Mouse (Mus musculus): ENCODE measurements around the gene Ush1g. TPM values are rescaled to one million over a fixed set of nuclear protein-coding genes. Genes with fewer than 3 reads are reported as not detected.
A peak's percentile ranks its signal among the peaks of the same experiment; 100 is the strongest.

Gene Ush1g
- polyA plus RNA-seq (2012; fragmentation: generic; extraction: Trizol), result 0.01 TPM
- long read RNA-seq, experiment 1, result 0 reads
- long read RNA-seq, experiment 2, result 0 reads

GRCm38 (mm10) chr11:115321906-115322693, at the start of gene Ush1g:
Gene Ush1g (minus strand): TSS chr11:115322041.
- no peaks in the 10 kb centered on the region for H3K36me3 ChIP-seq (ENCODE audit: control insufficient read depth, insufficient read depth)
- H3K4me3 ChIP-seq (ENCODE audit: insufficient read depth, poor library complexity, severe bottlenecking), result no peak within 1 kb of the TSS
- TF ChIP-seq CTCF (IDR thresholded peaks at IDR 0.05; ENCODE audit: control insufficient read depth, insufficient read depth, insufficient read length), result peak; percentile 51
- TF ChIP-seq MYOD1 (IDR thresholded peaks at IDR 0.05; ENCODE audit: control insufficient read depth, insufficient read length, low read depth), result no peak
- peaks cover 46% of the 10 kb centered on the region for H3K27me3 ChIP-seq (ENCODE audit: control insufficient read depth, insufficient read depth, insufficient read length)
- no peaks in the 10 kb centered on the region for H3K79me2 ChIP-seq (ENCODE audit: control insufficient read depth, insufficient read depth)
- H3K79me3 ChIP-seq (ENCODE audit: low read depth), result no peaks in the 10 kb centered on the region
- H3ac ChIP-seq (ENCODE audit: control insufficient read depth, insufficient read length, low read depth), result no peak within 1 kb of the TSS

- H3K79me3 ChIP-seq (ENCODE audit: low read depth), result no peaks in the 10 kb centered on the region
- no peaks in the 10 kb centered on the region for H3K27me3 ChIP-seq (ENCODE audit: control insufficient read depth, insufficient read depth, insufficient read length)
- H3K36me3 ChIP-seq (ENCODE audit: control insufficient read depth, insufficient read depth), result no peaks in the 10 kb centered on the region
- H3ac ChIP-seq (ENCODE audit: control insufficient read depth, insufficient read length, low read depth), result no peak overlapping the region
- TF ChIP-seq MYOG (IDR thresholded peaks at IDR 0.05; ENCODE audit: control insufficient read depth, extremely low read depth, insufficient read length), result no peak
- TF ChIP-seq CTCF (IDR thresholded peaks at IDR 0.05; ENCODE audit: control insufficient read depth, insufficient read depth, insufficient read length), result no peak
- TF ChIP-seq USF1 (IDR thresholded peaks at IDR 0.05; ENCODE audit: low read depth), result no peak
- H3K79me2 ChIP-seq (ENCODE audit: control insufficient read depth, insufficient read depth), result no peaks in the 10 kb centered on the region
- H3K4me3 ChIP-seq (ENCODE audit: insufficient read depth, poor library complexity, severe bottlenecking), result no peak overlapping the region
Measured at GRCm38 (mm10) chr11:115371354-115371753, 49.5 kb upstream of the Ush1g start.

GRCm38 (mm10) chr11:115370368-115370767, 48.5 kb upstream of the Ush1g start:
- Histone ChIP-seq H3K27me3 (ENCODE audit: control insufficient read depth, insufficient read depth, insufficient read length) (no peaks in the 10 kb centered on the region), H3K79me2 (ENCODE audit: control insufficient read depth, insufficient read depth) (no peaks in the 10 kb centered on the region), H3K4me3 (ENCODE audit: insufficient read depth, poor library complexity, severe bottlenecking) (no peak overlapping the region), H3ac (ENCODE audit: control insufficient read depth, insufficient read length, low read depth) (no peak overlapping the region), H3K36me3 (ENCODE audit: control insufficient read depth, insufficient read depth) (no peaks in the 10 kb centered on the region), H3K79me3 (ENCODE audit: low read depth) (no peaks in the 10 kb centered on the region)
- TF ChIP-seq FOSL1 (IDR thresholded peaks at IDR 0.05; ENCODE audit: insufficient read depth, low read length, poor library complexity, severe bottlenecking) (no peak), CTCF (IDR thresholded peaks at IDR 0.05; ENCODE audit: control insufficient read depth, insufficient read depth, insufficient read length) (no peak), MAX (IDR thresholded peaks at IDR 0.05) (no peak), USF1 (IDR thresholded peaks at IDR 0.05; ENCODE audit: low read depth) (no peak)

GRCm38 (mm10) chr11:115367395-115367944, 45.6 kb upstream of the Ush1g start, which contains the start of gene Hid1:
Gene Hid1 (minus strand): TSS chr11:115367756.
- Histone ChIP-seq H3K79me3 (ENCODE audit: low read depth) (no peaks in the 10 kb centered on the region), H3K27me3 (ENCODE audit: control insufficient read depth, insufficient read depth, insufficient read length) (no peaks in the 10 kb centered on the region), H3K4me3 (ENCODE audit: insufficient read depth, poor library complexity, severe bottlenecking) (peak within 1 kb of the TSS; percentile 26), H3K79me2 (ENCODE audit: control insufficient read depth, insufficient read depth) (no peaks in the 10 kb centered on the region), H3K36me3 (ENCODE audit: control insufficient read depth, insufficient read depth) (no peaks in the 10 kb centered on the region), H3ac (ENCODE audit: control insufficient read depth, insufficient read length, low read depth) (peak within 1 kb of the TSS; percentile 51)
- peak; percentile 66 for TF ChIP-seq MYOD1 (IDR thresholded peaks at IDR 0.05; ENCODE audit: control insufficient read depth, insufficient read length, low read depth)
- no peak for TF ChIP-seq USF1 (IDR thresholded peaks at IDR 0.05; ENCODE audit: low read depth)
- no peak for TF ChIP-seq FOSL1 (IDR thresholded peaks at IDR 0.05; ENCODE audit: insufficient read depth, low read length, poor library complexity, severe bottlenecking)
- TF ChIP-seq MAX (IDR thresholded peaks at IDR 0.05), result no peak

- H3K79me3 ChIP-seq (ENCODE audit: low read depth), result no peaks in the 10 kb centered on the region
- peak overlapping the region; percentile 51 for H3ac ChIP-seq (ENCODE audit: control insufficient read depth, insufficient read length, low read depth)
- H3K79me2 ChIP-seq (ENCODE audit: control insufficient read depth, insufficient read depth), result no peaks in the 10 kb centered on the region
- no peaks in the 10 kb centered on the region for H3K36me3 ChIP-seq (ENCODE audit: control insufficient read depth, insufficient read depth)
- peak overlapping the region; percentile 26 for H3K4me3 ChIP-seq (ENCODE audit: insufficient read depth, poor library complexity, severe bottlenecking)
- no peaks in the 10 kb centered on the region for H3K27me3 ChIP-seq (ENCODE audit: control insufficient read depth, insufficient read depth, insufficient read length)
- TF ChIP-seq MAX (IDR thresholded peaks at IDR 0.05), result no peak
- no peak for TF ChIP-seq CTCF (IDR thresholded peaks at IDR 0.05; ENCODE audit: control insufficient read depth, insufficient read depth, insufficient read length)
- TF ChIP-seq MYOD1 (IDR thresholded peaks at IDR 0.05; ENCODE audit: control insufficient read depth, insufficient read length, low read depth), result no peak
- TF ChIP-seq USF1 (IDR thresholded peaks at IDR 0.05; ENCODE audit: low read depth), result no peak
- no peak for TF ChIP-seq CEBPB (IDR thresholded peaks at IDR 0.05; ENCODE audit: low read depth)
- no peak for TF ChIP-seq MYOG (IDR thresholded peaks at IDR 0.05; ENCODE audit: control insufficient read depth, extremely low read depth, insufficient read length)
- TF ChIP-seq FOSL1 (IDR thresholded peaks at IDR 0.05; ENCODE audit: insufficient read depth, low read length, poor library complexity, severe bottlenecking), result no peak
Measured at GRCm38 (mm10) chr11:115366706-115367394, 45.0 kb upstream of the Ush1g start.
